Mouse (Mus musculus): Measurements from ENCODE around the gene Atf7. TPM values are rescaled to one million over a fixed set of nuclear protein-coding genes. Genes with fewer than 3 reads are reported as not detected.

Gene Atf7
- total and polyA plus RNA-seq, 3 experiments, result 6.7 to 31.9 (median 8.6) TPM

GRCm38 (mm10) chr15:102590567-102590966 is 34.7 kb downstream of the Atf7 start (continued):
- TF ChIP-seq RAD21 (IDR thresholded peaks at IDR 0.05; ENCODE audit: low read depth, low read length), result no peak

GRCm38 (mm10) chr15:102589826-102590225 is 35.4 kb downstream of the Atf7 start:
- H3K4me2 ChIP-seq (ENCODE audit: insufficient read depth, low read depth, poor library complexity, severe bottlenecking), result no peak overlapping the region
- no peaks in the 10 kb centered on the region for H3K27me3 ChIP-seq (replicated peaks)
- DNase-seq (ENCODE audit: extremely low read depth), result no peak
- in situ Hi-C loops (cut with MboI; ENCODE audit: low pct_ligation_motif_present, low pct_unique_long_range_greater_than_20kb, low sequenced_read_pairs) (no loop called here), dilution Hi-C loops (cut with MboI; ENCODE audit: extremely low pct_ligation_motif_present, extremely low pct_unique_long_range_greater_than_20kb, low sequenced_read_pairs) (no loop called here)
- H3K4me1 ChIP-seq (ENCODE audit: control insufficient read depth in 1 of 2, insufficient read depth in 2 of 2), result no peaks in the 10 kb centered on the region
- no peaks in the 10 kb centered on the region for H3K9me3 ChIP-seq (replicated peaks; ENCODE audit: low read length)
- 0 out of 2 replicates have a peak, but pooled peaks cover 3% of the 10 kb centered on the region for H3K79me2 ChIP-seq (replicated peaks; ENCODE audit: control insufficient read depth, extremely low read depth, insufficient read depth, poor library complexity, severe bottlenecking)
- peaks cover 6 to 25% of the 10 kb centered on the region in 2 experiments for H3K36me3 ChIP-seq (replicated peaks in 1 of 2; ENCODE audit: control insufficient read depth in 1 of 2, insufficient read depth in 1 of 2, low read length in 1 of 2)
- TF ChIP-seq USF2 (conservative IDR thresholded peaks at IDR 0.05; ENCODE audit: low read depth, low read length), result no peak
- no peak overlapping the region for H3K27ac ChIP-seq (ENCODE audit: insufficient read depth, low read depth)
- no peak overlapping the region for H3K4me3 ChIP-seq (replicated peaks in 1 of 3; ENCODE audit: low read depth in 2 of 3, low read length in 2 of 3, poor library complexity in 1 of 3)
- no peak overlapping the region for H3K9ac ChIP-seq (ENCODE audit: insufficient read depth, low read depth)

GRCm38 (mm10) chr15:102585501-102585900 is 39.8 kb downstream of the Atf7 start:
- Histone ChIP-seq H3K4me3 (replicated peaks in 1 of 3; ENCODE audit: low read depth in 2 of 3, low read length in 2 of 3, poor library complexity in 1 of 3) (no peak overlapping the region), H3K27me3 (replicated peaks) (no peaks in the 10 kb centered on the region), H3K79me2 (replicated peaks; ENCODE audit: control insufficient read depth, extremely low read depth, insufficient read depth, poor library complexity, severe bottlenecking) (0 out of 2 replicates have a peak, but pooled peaks cover 3% of the 10 kb centered on the region), H3K36me3 (replicated peaks in 1 of 2; ENCODE audit: control insufficient read depth in 1 of 2, insufficient read depth in 1 of 2, low read length in 1 of 2) (peaks cover 3 to 16% of the 10 kb centered on the region in 2 experiments), H3K4me2 (ENCODE audit: insufficient read depth, low read depth, poor library complexity, severe bottlenecking) (no peak overlapping the region), H3K27ac (ENCODE audit: insufficient read depth, low read depth) (no peak overlapping the region), H3K4me1 (ENCODE audit: control insufficient read depth in 1 of 2, insufficient read depth in 2 of 2) (no peaks in the 10 kb centered on the region), H3K9ac (ENCODE audit: insufficient read depth, low read depth) (no peak overlapping the region), H3K9me3 (replicated peaks; ENCODE audit: low read length) (no peaks in the 10 kb centered on the region)
- in situ Hi-C loops (cut with MboI; ENCODE audit: low pct_ligation_motif_present, low pct_unique_long_range_greater_than_20kb, low sequenced_read_pairs) (no loop called here), dilution Hi-C loops (cut with MboI; ENCODE audit: extremely low pct_ligation_motif_present, extremely low pct_unique_long_range_greater_than_20kb, low sequenced_read_pairs) (no loop called here)
- TF ChIP-seq ETS1 (conservative IDR thresholded peaks at IDR 0.05; ENCODE audit: low read depth, low read length) (no peak), NRF1 (IDR thresholded peaks at IDR 0.05; ENCODE audit: low read depth, low read length) (no peak), TBP (conservative IDR thresholded peaks at IDR 0.05; ENCODE audit: low read depth, low read length) (no peak), POLR2A (IDR thresholded peaks at IDR 0.05; ENCODE audit: low read depth, low read length) (no peak), RCOR1 (conservative IDR thresholded peaks at IDR 0.05; ENCODE audit: low read depth, low read length) (no peak), MAFK (IDR thresholded peaks at IDR 0.05; ENCODE audit: insufficient replicate concordance, low read length) (no peak), MXI1 (IDR thresholded peaks at IDR 0.05; ENCODE audit: low read depth, low read length) (no peak), RAD21 (IDR thresholded peaks at IDR 0.05; ENCODE audit: low read depth, low read length) (no peak), MYC (IDR thresholded peaks at IDR 0.05; ENCODE audit: low read depth, low read length) (no peak), ZC3H11A (IDR thresholded peaks at IDR 0.05; ENCODE audit: low read depth, low read length) (no peak), EP300 (IDR thresholded peaks at IDR 0.05; ENCODE audit: low read length) (no peak), JUN (IDR thresholded peaks at IDR 0.05; ENCODE audit: insufficient read depth, low read depth, low read length) (no peak), TCF12 (IDR thresholded peaks at IDR 0.05; ENCODE audit: low read depth, low read length) (no peak), KAT2A (IDR thresholded peaks at IDR 0.05; ENCODE audit: insufficient replicate concordance, low read length) (no peak), CHD2 (IDR thresholded peaks at IDR 0.05; ENCODE audit: low read length) (no peak)
- DNase-seq (ENCODE audit: extremely low read depth), result no peak

Measured in CH12.LX (cell line).